Mouse (Mus musculus): ENCODE results near the gene Chtop.

DNA sequence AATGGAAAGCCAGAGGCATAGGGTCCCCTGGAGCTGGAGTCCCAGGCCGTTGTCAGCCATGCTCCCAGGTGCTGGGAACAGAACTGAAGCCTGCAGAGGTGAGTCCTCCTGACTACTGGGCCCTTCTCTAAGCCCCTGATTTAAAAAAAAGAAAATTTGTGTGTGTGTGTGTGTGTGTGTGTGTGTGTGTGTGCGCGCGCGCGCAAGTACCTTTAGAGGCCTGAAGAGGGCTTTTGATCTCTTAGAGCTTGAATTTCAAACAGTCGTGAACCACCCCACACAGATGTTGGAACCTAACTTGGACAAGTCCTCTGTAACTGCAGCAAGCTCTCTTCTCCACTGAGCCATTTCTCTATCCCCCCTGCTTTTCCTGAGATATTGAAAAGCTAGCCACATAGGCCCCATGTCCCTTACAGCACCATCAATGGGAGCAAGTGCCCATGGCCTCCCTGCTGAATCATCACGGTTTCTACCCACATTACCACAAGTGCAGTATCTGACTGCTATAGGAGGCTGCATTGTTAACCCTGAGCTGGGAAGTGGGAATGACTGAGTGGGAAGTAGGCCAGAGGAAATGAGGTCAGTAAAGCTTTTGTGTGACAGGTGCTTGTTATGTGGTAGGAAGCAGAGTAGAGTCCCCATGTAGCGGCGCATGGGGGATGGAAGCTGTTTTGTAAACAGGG, 41.5 kb downstream of the Chtop start:
- TF ChIP-seq GATA1 (IDR thresholded peaks at IDR 0.05; ENCODE audit: low read length) (no peak), TAL1 (IDR thresholded peaks at IDR 0.05; ENCODE audit: low read length) (no peak)
